Mouse (Mus musculus) retina, embryonic 14.5 days (tissue): ENCODE data around the gene Ttf2.

Experiments used
- DNase-seq: peaks from one replicate; pipeline ENCODE4 v3.0.0-alpha.2; 2015; ENCODE audit warnings: low spot score

Gene Ttf2

GRCm38 (mm10) chr3:100969176-100969917, at the start of gene Ttf2:
Ttf2 (minus strand) TSS chr3:100969663.
- DNase-seq, result peak; percentile 94

- DNase-seq, result no peak
Observed at GRCm38 (mm10) chr3:101018494-101018893, 49.0 kb upstream of the Ttf2 start.

- no peak for DNase-seq
Observed at GRCm38 (mm10) chr3:101016050-101016449, 46.6 kb upstream of the Ttf2 start.

GRCm38 (mm10) chr3:101015254-101015653, 45.8 kb upstream of the Ttf2 start:
- no peak for DNase-seq

GRCm38 (mm10) chr3:101013536-101013935, 44.1 kb upstream of the Ttf2 start:
- no peak for DNase-seq

- DNase-seq, result no peak
Observed at GRCm38 (mm10) chr3:101013005-101013404, 43.5 kb upstream of the Ttf2 start.

- DNase-seq, result no peak
Observed at GRCm38 (mm10) chr3:101012597-101012996, 43.1 kb upstream of the Ttf2 start.

GRCm38 (mm10) chr3:101012131-101012571, 42.7 kb upstream of the Ttf2 start:
- no peak for DNase-seq

- DNase-seq, result no peak
Observed at GRCm38 (mm10) chr3:101011203-101011600, 41.7 kb upstream of the Ttf2 start.

- DNase-seq, result no peak
Observed at GRCm38 (mm10) chr3:101010589-101011202, 41.2 kb upstream of the Ttf2 start.

- DNase-seq, result no peak
Observed at GRCm38 (mm10) chr3:101007112-101007782, 37.8 kb upstream of the Ttf2 start.

GRCm38 (mm10) chr3:101005392-101005791, 35.9 kb upstream of the Ttf2 start:
- DNase-seq, result no peak

GRCm38 (mm10) chr3:101003575-101004356, 34.3 kb upstream of the Ttf2 start:
- DNase-seq, result no peak

- no peak for DNase-seq
Observed at GRCm38 (mm10) chr3:100999732-101000131, 30.3 kb upstream of the Ttf2 start.

- DNase-seq, result peak; percentile 84
Observed at GRCm38 (mm10) chr3:100998904-100999340, 29.5 kb upstream of the Ttf2 start.

GRCm38 (mm10) chr3:100997785-100998570, 28.5 kb upstream of the Ttf2 start:
- DNase-seq, result no peak

- DNase-seq, result no peak
Observed at GRCm38 (mm10) chr3:100994252-100994651, 24.8 kb upstream of the Ttf2 start.

GRCm38 (mm10) chr3:100993718-100994117, 24.3 kb upstream of the Ttf2 start:
- DNase-seq, result no peak

- no peak for DNase-seq
Observed at GRCm38 (mm10) chr3:100993158-100993557, 23.7 kb upstream of the Ttf2 start.

GRCm38 (mm10) chr3:100990231-100990630, 20.8 kb upstream of the Ttf2 start:
- no peak for DNase-seq

GRCm38 (mm10) chr3:100989417-100989816, 20.0 kb upstream of the Ttf2 start:
- peak; percentile 35 for DNase-seq
